Mouse (Mus musculus) inflammation-experienced regulatory T-cells, adult 6 months (primary cell): ENCODE measurements at regions not wholly inside any gene's neighbourhood (a gene's known extent, or its start where the extent isn't known, plus 50 kb on each side); places are given as distances from the start of the nearest gene placed in this dataset.

ENCODE experiments used
- ATAC-seq: one replicate; pipeline ENCODE4 v1.8.0; 2017

DNA sequence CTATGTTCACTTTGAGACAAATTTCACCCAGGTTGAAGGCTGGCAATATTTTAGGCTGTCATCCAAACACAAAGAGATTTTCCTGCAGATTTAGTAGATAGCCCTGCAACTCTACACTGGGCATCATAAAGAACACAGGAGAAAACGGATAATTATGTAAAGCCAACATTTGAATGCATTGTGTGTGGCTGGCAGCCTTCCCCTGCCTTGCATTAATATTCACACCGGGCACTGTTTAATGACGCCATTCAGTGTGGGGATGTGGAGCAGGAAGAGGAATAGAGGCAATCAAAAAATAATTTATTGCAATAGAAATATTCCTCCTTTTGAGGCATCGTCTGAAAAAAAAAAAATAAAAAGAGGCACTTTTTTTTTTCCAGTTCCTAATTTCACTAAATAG is 105.7 kb downstream of the Samd5 start:
- ATAC-seq: no peak

DNA sequence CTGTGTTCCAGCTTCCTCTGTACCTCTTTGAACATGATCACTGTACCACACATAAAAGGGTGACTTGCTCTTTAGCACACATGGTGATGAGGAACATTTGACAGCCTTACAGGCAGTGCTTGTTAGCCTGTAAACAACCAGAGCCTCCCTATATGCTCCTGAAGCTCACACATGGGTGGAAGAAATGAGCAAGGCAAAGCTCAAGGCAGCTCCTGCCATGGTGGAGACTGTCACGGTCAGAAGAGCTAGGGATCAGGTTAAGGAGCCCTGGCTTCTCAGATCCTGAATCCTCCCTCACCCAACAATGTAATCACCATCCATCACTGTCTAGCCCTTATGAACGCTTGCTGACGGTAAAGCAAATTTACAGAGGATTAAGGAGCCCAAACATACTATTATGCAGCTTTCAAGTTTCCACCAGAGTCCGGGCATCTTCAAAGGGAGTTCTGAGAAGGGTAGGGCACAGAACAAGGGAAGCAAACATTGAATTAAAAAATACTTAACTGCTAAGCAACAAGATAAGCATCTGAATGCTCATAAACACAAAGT is 117.4 kb downstream of the Samd5 start:
- no peak for ATAC-seq

DNA sequence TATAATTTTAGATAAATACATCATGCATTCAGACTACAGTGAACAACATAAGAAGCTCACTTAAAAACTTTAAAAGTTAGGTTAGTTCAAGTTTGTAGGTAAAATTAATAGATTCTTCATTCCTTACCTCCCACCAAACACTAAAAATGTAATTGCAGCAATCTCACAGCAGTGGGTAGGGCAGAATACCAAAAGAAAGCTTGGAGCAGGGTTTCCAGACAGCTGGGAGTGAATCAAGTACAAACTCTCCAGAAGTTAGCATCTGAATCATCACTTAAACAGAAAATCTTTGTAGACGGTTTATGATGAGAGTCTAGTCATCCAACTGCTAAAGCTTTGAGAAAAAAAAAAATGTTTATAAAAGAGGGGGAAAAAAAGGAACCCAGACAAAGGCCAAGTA is 117.9 kb downstream of the Samd5 start:
- ATAC-seq: no peak

DNA sequence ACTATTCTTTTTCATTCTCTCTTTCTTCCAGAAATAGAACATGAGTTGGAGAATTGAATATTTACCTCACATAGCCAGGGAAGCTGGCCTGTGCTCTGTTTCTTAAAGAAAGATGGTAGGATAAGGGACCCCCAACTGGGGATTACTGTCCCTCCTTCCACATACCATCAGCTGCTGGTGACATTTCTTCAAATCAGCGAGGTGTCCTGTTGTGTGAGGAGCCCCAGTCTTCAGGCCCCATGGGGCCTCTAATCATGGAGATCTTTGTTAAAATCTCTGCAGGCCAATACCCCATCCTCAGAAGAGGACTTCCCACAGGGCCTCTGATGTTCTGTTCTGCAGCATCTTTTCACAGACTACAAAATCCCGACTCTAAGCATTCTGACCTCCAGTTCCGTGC is 121.1 kb downstream of the Samd5 start:
- ATAC-seq: no peak

DNA sequence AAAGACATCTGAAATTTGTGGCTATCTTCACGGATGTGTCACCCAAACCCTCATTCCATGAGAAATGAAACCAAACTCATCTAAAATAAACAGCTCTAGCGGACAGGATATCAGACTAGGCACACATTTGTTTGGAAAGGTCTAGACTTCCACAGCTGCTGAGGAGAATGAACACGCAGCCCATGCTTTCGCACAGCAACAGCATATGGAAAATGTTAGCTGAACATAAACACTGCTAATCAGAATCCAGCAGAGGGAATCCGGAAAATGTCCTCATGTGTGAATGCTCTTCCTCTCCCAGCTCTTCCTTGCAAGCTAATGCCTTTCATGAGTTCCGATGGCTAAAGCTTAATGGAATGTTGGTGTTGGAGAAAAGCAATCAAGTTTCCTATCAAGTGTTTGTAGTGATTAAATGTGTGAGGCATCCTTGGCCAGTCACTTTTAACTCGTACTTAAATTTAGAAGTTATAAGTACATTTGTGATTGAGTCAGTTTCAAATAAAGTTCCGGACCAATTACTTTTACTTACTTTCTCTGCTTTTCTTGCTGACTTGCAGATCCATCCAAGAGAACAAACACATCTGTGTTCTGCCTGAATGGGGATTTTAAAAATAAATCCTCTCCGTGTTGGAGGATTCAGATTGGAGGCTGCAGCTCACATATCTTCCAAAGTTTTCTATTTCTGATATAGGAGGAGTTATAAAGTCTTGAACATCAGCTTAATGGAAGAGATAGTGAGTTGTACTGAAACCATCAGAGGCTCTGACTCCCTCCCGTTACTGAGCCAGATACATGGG is 124.9 kb downstream of the Samd5 start:
- ATAC-seq: no peak

DNA sequence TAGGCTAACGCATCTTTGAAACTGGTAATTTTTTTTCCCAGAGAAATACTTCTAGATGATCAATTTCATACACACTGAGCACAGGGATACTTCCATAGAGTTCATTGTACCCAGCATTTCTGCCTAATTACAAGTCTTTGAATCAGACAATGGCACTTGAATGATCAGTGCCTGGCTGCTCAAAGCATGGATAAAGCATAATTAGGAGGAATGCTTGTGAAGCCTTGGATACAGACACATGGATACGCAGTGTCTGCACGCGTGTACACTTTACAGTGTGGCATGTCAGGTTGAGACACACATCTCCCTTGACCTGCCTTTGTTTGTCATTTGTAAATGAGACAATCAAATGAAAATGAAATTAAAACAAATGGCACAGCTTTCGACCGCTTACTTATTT is 129.2 kb downstream of the Samd5 start:
- ATAC-seq: no peak

DNA sequence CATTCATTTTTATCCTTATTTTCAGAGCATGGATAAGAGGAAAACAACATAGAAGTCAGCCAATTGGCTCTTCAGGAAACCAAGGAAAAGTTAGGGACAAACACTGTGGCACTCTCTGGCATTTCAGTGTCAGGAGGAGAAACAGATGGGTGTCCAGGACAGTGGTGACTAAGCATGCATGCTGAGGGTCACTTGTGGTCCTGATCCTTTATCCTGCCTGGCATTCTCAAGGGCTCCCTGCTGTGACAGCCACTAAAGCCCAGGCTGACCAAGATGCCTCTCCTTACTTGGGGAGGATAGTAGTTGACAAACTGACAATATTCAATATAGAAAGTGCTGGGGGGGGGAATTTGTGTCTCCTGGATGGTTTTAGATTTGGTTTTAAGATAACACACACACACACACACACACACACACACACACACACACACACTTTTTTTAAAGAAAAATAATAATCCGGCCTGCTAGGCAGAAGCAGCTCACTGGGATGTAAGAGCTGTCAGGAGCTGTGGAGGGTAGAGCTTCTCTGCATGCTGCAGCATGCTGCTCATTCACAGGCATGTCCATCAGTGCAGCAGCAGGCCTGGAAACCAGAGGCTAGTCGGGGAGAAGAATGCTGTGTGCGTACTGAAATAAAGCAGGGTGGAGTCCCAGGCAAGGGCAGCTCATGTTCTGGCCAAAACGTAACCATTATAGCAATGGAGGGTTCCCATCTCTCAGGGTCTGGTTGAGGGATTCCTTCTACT is 130.8 kb downstream of the Samd5 start:
- no peak for ATAC-seq

DNA sequence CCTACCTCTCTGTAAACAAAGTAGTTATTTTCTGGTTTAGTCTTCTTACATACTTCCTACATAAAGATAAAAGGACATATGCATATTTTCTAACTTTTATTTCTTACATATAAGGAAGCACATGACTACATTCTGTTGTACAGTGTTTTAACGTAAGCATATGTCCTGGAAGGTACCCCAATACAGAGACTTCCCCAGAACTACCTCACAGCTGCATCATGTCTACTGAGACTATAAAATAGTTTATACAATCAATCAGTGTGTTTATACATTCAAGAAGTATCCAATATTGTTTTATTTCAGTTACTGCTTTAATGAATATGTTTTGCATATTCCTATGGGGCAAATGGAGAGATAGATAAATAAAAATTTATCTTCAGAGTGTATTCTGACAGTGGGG is 133.4 kb downstream of the Samd5 start:
- no peak for ATAC-seq

DNA sequence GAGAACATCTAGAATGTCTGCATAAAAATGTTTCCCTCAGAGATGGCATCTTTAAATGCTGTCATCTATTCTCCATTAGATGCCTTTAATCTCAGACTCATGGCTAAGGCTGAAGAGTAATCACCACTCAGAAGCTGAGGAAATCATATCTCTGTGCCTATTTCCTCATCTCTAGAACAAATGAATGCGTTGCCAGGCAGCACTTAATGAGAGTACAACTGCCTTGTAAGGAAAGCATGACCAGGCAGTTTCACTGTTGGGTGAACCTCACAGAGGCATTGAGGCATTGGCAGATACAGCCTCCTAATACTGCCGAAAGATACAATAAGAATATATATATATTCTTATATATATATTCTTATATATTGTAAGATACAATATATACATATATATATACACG is 137.3 kb downstream of the Samd5 start:
- ATAC-seq: no peak

DNA sequence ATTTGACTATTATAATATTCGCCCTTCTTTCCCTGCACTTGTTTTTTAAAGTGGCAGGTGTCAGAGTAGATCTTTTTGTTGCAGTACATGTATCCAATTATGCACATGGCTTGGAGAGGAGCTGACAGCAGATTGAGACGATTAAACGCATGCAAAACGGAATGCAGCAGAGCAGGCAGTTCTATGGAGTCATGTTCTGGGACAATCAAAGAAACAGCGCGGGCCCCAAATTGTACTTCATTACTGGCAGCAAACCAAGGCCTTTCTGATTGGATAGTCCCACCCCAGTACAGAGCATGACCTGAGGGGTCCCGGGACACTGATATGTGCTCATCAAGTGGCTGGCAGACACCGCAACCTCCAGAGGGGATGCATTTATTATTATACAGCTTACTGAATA is 140.5 kb downstream of the Samd5 start:
- no peak for ATAC-seq

DNA sequence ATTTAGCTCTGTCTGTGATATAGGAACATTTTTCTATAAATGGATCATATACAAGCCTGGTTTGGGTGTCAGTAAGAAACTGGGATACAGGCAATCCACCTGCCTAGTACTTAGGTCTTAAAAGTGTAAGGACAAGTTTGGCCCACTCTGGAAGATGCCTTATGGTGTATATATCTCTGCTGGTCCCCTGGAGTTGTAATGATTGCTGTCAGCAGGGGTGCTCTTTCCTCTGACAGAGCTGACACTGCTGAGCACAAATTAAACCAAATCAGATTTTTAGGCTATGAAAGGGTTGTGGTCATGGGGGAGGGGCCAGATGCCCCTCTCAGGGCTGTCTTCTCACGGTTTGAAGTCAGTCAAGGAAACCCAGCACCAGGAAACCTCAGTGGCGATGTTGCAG is 141.7 kb downstream of the Samd5 start:
- ATAC-seq: no peak

DNA sequence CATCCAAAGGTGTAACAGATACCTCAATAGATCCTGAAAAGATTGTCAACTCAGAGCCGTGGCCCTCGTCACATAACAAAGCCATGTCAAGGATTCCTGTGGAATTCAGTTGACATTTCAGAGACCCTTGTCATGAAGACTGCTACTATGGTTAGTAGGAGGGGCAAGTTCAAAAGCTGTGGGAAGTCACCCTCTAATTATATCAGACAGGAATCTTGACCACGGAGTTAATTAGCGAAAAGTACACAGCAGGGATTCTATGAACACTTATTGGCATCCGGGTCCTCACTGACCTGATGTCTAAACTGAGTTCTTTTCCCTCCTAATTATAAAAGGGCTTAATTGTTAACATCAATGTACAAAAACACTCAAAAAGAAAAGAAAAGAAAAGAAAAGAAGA is 143.1 kb downstream of the Samd5 start:
- no peak for ATAC-seq

DNA sequence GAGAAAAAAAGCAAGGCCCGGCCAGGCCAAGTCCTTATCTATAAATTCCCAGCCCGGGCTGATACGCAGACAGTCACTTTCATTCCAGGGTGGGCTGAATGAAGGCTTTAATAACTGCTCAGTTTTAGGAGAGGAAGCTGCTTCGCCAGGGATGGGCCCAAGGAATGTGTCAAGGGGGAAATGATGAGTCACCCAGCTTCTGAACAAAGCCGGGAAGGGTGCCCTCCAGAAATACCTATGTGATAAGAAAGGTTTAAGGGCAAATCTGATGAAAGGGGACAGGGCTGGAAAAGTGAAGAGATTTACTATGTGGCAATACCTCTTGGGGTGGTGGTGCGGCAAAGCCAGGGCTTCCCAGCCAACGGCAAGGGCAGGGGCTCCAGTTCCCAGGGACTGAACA is 145.6 kb downstream of the Samd5 start:
- no peak for ATAC-seq

DNA sequence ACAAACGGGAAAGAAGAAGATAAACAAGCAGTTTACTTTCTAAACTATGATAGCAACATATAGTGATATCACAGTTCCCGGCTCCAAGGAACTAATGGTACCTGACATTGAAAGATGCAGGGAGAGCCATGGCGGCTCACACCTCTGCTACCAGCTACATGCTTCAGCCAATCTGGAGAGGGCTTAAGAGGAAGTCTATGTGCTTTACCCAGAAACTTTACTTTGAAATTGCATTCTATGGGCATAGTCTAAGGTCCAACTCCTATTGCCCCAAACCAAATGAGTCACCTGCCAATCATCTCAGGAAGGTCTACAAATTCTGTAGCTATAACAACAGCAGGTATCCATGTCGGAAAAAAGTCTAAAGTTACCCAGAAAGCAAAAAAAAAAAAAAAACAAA is 146.9 kb downstream of the Samd5 start:
- ATAC-seq: no peak

DNA sequence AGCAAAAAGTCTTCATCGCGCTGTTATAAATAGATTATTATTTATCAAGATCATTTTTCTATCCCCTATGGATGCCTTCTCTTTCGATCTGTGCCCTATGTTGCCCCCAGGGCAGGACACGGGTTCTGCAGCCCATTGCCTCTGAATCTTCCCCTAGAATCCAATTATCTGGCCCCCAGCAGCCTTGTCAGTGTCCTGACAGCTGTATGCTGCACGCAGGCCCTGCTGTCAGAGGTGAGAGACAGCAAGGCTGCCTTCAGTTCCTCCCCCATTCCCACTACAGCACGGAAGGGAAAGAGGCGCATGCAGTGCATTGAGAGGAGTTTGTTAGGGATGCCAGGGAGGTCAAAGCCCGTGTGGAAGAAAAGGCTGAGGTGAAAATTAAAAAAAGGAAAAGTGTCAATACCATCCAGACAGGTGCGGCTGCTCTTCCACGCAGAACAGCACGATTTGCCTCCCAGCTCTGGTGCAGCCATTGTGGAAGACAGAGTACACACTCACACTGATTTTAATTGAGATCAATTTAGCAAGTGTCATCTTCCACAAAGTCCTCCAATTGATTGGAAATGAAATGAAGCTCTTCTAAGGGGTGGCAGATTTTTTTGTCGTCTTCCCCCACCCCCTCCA is 165.1 kb downstream of the Samd5 start:
- no peak for ATAC-seq

DNA sequence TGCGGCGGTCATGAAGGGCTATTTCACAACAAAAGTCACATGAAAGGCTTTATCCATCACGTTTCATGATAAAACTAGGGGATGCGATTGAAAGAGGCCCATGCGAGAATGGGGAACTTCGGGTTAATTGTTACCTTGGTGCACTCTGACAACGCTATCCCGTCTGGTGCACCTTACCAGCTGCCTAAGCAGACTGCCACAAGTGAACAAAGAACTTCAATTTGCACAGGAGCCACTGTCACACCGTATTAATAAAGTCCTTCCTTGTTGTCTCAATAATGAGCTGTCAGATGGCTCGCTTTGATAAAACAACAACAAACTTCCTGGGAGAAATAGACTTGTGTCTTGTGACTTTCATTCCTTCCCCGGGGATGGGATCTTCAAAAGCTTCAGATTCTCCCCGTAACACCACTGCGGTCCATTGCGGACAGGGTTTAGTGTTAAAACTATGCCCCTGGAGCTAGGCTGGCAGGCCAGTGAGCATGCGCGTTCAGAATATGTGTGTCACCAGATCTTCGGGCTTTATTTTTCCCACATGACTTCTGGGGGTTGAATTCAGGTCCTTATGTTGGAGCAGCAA is 165.8 kb downstream of the Samd5 start:
- no peak for ATAC-seq

DNA sequence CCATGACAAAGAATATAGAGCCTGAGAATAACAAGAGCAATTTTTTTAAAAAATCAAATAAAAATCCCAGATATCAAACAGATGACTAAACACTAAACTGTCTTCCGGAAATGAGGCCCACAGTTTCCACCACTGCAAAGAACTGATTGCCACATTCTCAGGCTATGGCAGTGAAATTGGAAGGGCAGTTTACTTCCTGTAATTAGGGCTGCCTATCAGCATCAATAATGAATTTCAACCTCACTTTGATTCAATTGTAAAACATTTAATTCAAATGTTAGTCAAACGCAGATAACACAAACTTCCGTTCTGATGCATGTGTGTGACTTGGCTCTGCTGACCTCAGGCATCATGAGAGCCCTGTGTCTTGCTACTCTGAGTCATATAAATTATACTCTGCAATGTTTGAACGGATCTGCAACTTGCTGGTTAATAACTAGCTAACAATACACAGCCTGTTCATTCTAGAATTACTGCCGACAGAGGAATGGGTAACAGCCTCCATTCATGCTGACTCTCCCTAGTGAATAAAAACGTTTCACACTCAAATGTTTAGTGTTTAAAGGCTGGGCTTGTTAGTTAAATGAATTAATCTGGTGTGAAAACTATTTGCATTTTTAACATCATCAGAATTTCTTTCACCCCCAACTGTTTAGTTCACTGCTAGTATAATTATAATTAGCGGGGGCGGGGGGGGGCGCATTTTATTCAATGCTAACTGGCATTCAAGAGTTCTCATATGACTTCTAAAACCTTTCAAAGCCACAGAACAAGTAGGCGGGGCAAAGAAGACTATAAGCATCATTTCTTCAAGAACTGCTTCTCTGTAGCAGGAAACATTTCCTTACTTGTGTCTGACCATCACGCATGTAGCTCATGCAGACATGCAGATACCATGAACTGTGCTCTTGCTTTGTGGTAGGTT is 171.2 kb downstream of the Samd5 start:
- no peak for ATAC-seq

DNA sequence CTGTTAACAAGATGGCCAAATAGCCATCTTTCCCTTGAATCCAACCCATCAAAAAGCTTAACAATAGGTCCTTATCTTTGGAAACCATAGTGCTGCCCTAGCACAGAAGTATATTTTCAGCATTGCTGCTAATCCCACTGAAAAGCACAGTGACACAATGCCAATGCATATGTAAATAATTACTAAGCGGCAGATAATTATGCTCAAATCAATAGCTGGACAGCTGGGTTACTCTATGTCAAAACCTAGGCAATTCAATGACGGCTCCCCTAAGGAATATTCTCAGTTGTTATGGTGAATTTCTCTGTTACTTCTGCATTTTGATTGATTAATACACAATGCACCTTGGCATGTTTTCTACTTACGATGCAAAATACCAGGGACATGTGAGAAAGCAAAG is 176.5 kb downstream of the Samd5 start:
- ATAC-seq: no peak

DNA sequence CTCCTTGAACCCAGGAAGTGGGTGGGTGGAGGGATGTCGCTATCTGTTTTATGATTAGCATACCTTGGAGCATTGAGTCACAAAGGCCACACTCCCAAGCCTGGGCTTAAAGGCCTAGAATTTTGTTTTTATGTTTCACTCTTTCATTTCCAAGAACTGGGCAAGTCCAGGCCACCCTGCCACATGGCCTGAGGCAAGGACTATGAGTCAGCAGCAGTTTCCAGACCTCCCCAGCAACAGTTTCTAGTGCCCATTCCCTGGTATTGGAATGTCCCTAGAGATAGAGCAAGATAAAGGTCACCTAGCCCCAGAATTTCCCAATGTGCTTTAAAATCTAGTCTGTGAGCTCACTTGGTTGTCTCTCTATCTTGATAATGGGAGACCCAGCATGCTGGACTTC is 178.0 kb downstream of the Samd5 start:
- no peak for ATAC-seq

DNA sequence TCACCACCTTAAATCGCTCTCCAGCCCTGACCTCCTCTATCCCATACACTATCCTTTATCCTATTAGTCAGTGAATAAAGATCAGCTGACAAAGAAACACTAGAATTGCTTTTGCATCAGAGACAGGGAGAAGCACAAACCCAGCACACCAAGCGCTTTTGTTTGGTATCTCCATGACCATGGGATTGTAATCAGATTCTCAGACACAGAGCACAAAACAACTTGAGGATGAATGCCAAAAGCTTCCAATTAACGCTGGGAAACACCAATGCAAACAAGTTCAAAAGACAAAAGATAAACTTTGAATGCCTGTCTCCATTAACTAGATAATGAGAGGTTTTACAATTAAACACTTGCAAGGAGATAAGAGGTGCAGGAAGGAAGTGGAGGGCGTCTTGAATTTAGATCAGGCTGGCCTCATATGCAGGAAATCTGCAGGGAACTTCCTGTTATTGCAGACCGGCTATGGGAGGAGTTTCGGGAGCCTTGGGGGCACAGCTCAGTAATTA is 179.8 kb downstream of the Samd5 start:
- no peak for ATAC-seq

DNA sequence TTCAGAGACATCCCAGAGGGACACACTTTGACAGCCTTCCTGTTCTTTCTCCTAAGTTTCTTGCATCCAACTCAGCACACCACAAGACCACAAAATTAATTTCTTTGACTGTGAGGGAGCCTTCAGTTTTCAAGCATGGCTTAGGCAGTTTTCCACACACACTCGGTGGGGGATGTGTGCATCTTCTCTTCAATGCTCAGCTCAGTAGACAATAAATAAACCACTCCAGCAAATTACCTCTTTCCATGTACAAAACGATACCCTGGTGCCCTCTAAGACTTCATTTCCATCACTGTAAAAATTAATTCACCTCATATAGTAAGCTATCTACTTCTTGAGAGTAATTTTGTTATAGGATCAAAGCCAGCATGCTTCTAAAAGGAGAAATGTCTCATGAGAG is 184.6 kb downstream of the Samd5 start:
- no peak for ATAC-seq

DNA sequence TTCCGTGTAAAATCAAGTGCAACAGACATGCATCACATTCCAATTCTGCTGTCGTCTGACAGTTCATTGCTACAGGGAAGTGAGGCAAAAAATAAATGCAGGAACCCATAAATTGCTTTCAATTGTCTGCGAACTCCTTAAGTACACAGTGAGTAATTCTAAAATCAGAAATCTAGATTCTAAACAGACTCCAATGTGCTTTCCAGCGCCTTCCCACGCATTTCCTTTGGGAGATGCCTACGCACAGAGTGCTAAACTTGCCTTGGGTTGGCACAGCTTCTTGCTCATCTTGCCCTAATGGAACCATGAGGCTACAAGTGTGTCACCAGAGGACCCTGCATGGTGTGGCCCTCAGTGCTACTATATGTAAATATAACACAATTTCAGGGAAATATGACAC is 212.6 kb downstream of the Samd5 start:
- no peak for ATAC-seq
